Comparison of ENCODE assay signal across 16 mouse cellular contexts in genomic region chr2:73477501-73477900, GRCm38 (mm10).
"Had no signal": no experiment of that assay in that cellular context is flagged by ENCODE, and none has a peak within 500 bp of the region (broad histone marks: within the 10 kb centered on the region; RNA-seq: fewer than 3 reads in every experiment).

No protein-coding gene starts in this region.

- H3K9ac ChIP-seq: kidney, embryonic 15.5 days; liver, embryonic 15.5 days; lung, embryonic 14.5 days; midbrain, embryonic 12.5 days; neural tube, embryonic 13.5 days had no signal

- H3K4me2 ChIP-seq: kidney, embryonic 15.5 days; liver, embryonic 15.5 days; lung, embryonic 14.5 days; midbrain, embryonic 12.5 days; neural tube, embryonic 13.5 days had no signal

- DNase-seq: kidney, adult 2 months; kidney, postnatal 14 days; layer of hippocampus, adult 9-11 months; lung, embryonic 14.5 days; lung, postnatal 10 days; lung, postnatal 4 days; retina, postnatal 1 day; right cerebral cortex, postnatal 4 days; spleen, adult 18-20 months; thymus, adult 18-20 months; thymus, postnatal 14 days had no signal

- ATAC-seq: midbrain, embryonic 16.5 days had no signal

- H3K4me1 ChIP-seq: midbrain, embryonic 12.5 days had no signal

- H3K9me3 ChIP-seq: liver, embryonic 15.5 days; midbrain, embryonic 12.5 days; neural tube, embryonic 13.5 days had no signal

- H3K27me3 ChIP-seq: kidney, embryonic 15.5 days; liver, embryonic 15.5 days; midbrain, embryonic 12.5 days; neural tube, embryonic 13.5 days had no signal

- H3K27ac ChIP-seq: kidney, embryonic 15.5 days; liver, embryonic 15.5 days; midbrain, embryonic 12.5 days; neural tube, embryonic 13.5 days had no signal

- H3K36me3 ChIP-seq: midbrain, embryonic 12.5 days; neural tube, embryonic 13.5 days had no signal

- H3K4me3 ChIP-seq: kidney, embryonic 15.5 days; liver, embryonic 15.5 days; midbrain, embryonic 12.5 days; neural tube, embryonic 13.5 days had no signal
